Mouse (Mus musculus) layer of hippocampus, postnatal 10 days (tissue): ENCODE results near the gene Uap1. TPM values are rescaled to one million over a fixed set of nuclear protein-coding genes. Genes with fewer than 3 reads are reported as not detected.
"Not testable (repeated sequence)": the region's sequence is repeated elsewhere in the genome, so short reads cannot be mapped to it uniquely, and the experiment has no call there.

Source experiments
- DNase-seq, 2 experiments: peaks; one replicate each; pipeline ENCODE4 v3.0.0; 2021; ENCODE audit warnings: low spot score in 2 of 2
- total RNA-seq, 2 experiments: library from RNA; stranded (reverse); gene quantifications; 2 replicates each; pipeline ENCODE4 v1.2.3; 2021

Gene Uap1
- total RNA-seq, 2 experiments from 2014 or later, result 56.6 to 63.1 TPM

- DNase-seq, result no peak
Measured at GRCm38 (mm10) chr1:170113616-170114015, 61.1 kb downstream of the Uap1 start.

DNA sequence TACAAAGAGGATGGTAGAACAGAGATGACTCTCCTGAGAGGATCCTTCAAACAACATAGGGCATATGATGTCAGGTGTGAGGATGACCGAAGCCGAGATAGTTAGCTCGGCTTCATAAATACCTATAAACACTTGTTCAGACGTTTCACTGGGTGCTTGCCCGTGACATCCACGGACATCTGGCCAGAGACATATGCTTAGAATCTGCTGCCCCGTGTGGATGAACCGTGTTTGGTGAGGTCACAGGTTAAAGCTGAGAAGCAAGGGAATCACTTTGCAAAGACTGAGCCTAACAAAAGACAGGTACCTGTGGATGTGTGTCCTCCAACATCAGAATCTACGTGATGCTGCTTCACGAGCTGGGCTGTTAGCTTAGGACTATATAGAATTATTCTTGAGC, 62.5 kb downstream of the Uap1 start:
- DNase-seq, result no peak

GRCm38 (mm10) chr1:170111651-170112226, 63.0 kb downstream of the Uap1 start:
- DNase-seq, result no peak

- DNase-seq, result peak; percentile 16 to 31
Measured at GRCm38 (mm10) chr1:170110516-170111332, 64.0 kb downstream of the Uap1 start, which contains the start of gene Ddr2. Ddr2 (minus strand) TSS chr1:170110762.

- DNase-seq, result peak; percentile 14 to 21
Measured at GRCm38 (mm10) chr1:170109776-170110515, 64.8 kb downstream of the Uap1 start.

- not testable (repeated sequence) for DNase-seq
Measured at GRCm38 (mm10) chr1:170102814-170103213, 71.9 kb downstream of the Uap1 start.

Other genes starting within 250 kb of the Uap1 start
- gene Ccdc190, start 246.3 kb downstream of the Uap1 start, total RNA-seq, result 10 to 100 TPM; 14.5 to 15.3 TPM
- 10 to 100 TPM; 20.5 to 22.1 TPM for gene Hsd17b7, start 205.7 kb downstream of the Uap1 start, total RNA-seq
- 1 to 10 TPM; 7.4 to 7.7 TPM for gene Ddr2, start 64.2 kb downstream of the Uap1 start, total RNA-seq
- gene Uhmk1, start 40.4 kb upstream of the Uap1 start, total RNA-seq, result 100 to 1,000 TPM; 145 to 147 TPM
- gene Sh2d1b2, start 57.8 kb upstream of the Uap1 start, total RNA-seq, result not detected
- not detected for gene Sh2d1b1, start 102.4 kb upstream of the Uap1 start, total RNA-seq
- gene Gm7694, start 131.4 kb upstream of the Uap1 start, total RNA-seq, result 1 to 10 TPM; 3.2 TPM
- gene Spata46, start 133.8 kb upstream of the Uap1 start, total RNA-seq, result not detected